Mouse (Mus musculus) heart, adult 18-20 months (tissue): ENCODE measurements around the gene Olfr1118. TPM values are rescaled to one million over a fixed set of nuclear protein-coding genes. Genes with fewer than 3 reads are reported as not detected.
A peak's percentile ranks its signal among the peaks of the same experiment; 100 is the strongest.

ENCODE experiments used
- DNase-seq, 2 experiments: peaks; one replicate each; pipeline ENCODE4 v3.0.0; 2021 to 2022; ENCODE audit warnings: mixed read lengths in 1 of 2
- long read RNA-seq, 2 experiments: library from polyadenylated mRNA; stranded (forward); transcript quantifications; one replicate each; pipeline ENCODE4 v2.0.0; 2021
- total RNA-seq, 2 experiments: library from RNA; stranded (reverse); gene quantifications; 2 replicates each; pipeline ENCODE4 v1.2.3; 2021

The Olfr1118 gene
- total RNA-seq = not detected
- long read RNA-seq, experiment 1 = 0 reads
- long read RNA-seq, experiment 2 = 0 reads

DNA sequence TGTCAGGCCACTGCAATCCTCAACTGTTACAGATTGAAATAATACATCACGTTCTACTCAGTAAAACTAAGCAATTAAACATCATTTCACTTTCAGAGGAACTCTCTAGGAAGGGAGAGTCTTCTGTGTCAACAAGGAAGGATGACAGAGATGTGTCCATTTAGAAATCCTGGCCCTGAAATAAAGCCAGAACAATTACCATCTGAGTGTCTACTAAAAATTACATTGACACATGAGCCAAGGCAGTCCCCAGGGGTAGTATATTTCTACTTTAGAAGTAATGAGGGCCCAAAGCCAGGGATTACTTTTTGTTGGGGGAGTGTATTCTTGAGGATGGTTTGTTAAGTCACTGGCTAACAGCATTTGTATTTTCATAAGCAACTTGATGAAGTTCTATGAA, at the start of gene Olfr1118:
Olfr1118 (plus strand) TSS at position 301 of the 400 bp plus-strand sequence.
- no peak for DNase-seq

DNA sequence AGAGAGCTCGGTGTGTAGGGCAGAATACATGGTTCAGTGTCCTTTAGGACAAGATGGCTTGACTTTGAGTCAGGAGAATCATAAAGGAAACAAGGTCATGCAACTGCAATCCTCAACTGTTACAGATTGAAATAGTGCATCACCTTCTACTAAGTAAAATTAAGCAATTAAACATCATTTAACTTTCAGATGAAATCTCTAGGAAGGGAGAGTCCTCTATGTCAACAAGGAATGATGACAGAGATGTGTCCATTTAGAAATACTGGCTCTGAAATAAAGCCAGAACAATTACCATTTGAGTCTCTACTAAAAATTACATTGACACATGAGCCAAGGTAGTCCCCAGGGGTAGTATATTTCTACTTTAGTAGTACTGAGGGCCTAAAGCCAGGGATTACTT, 40.1 kb upstream of the Olfr1118 start, which contains the start of gene Olfr1116:
Olfr1116 (plus strand) TSS at position 301 of the 400 bp plus-strand sequence.
- DNase-seq = no peak

DNA sequence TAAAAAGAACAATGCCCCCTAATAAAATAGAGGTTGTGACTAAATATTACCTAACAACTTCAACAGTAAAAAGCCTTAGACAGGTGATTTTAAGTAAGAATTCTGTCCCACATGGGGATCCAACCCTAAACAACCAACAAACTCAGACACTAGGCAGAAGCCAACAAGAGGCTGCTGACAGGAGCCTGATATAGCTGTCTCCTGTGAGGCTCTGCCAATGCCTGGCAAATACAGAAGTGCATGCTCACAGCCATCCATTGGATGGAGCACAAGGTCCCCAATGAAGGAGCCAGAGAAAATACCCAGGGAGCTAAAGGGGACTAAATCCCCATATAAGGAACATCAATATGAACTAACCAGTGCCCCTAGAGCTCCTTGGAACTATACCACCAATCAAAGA, 13.4 kb upstream of the Olfr1118 start:
- DNase-seq = peak; percentile 18 to 54

DNA sequence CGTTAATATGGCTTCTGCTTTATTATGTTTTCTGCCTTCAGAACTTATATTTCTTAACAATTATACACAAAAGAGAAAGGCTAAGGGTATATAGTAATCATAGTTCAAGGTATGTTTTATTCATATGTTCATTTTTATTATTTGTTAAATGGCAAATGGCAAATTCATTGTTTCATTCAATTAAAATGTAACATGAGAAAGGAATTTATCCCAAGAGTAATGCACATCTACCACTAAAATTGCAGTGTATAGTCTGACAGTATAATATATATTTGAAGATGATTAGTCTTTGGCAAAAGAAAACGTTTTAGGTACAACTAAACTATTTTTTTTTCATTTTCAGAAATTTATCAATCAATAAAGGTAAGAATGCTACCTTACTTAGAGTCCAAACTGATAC, 47.1 kb downstream of the Olfr1118 start, which contains the start of gene Olfr1120:
Olfr1120 (plus strand) TSS at position 301 of the 400 bp plus-strand sequence.
- DNase-seq = no peak

DNA sequence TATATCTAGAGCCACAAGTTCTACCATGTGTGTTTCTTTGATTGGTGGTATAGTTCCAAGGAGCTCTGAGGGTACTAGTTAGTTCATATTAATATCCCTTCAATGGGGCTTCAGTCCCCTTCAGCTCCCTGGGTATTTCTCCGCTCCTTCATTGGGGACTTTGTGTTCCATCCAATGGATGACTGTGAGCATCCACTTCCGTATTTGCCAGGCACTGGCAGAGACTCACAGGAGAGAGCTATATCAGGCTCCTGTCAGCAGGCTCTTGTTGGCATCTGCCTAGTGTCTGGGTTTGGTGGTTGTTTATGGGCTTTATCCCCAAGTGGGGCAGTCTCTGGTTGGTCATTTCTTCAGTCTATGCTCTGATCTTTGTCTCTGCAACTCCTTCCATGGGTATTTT, 52.7 kb downstream of the Olfr1118 start:
- DNase-seq = peak in 1 of 2 experiments; percentile 14

Other genes with a start within 250 kb of the Olfr1118 start
- gene Olfr1107, start 231.8 kb upstream of the Olfr1118 start, total RNA-seq = not detected
- gene Olfr1109, start 211.6 kb upstream of the Olfr1118 start, total RNA-seq = not detected
- gene Olfr259, start 193.0 kb upstream of the Olfr1118 start, total RNA-seq = not detected
- gene Olfr1110, start 167.3 kb upstream of the Olfr1118 start, total RNA-seq = not detected
- gene Olfr1111, start 155.0 kb upstream of the Olfr1118 start, total RNA-seq = not detected
- gene Olfr1112, start 119.8 kb upstream of the Olfr1118 start, total RNA-seq = not detected
- gene Olfr1113, start 98.6 kb upstream of the Olfr1118 start, total RNA-seq = not detected
- gene Olfr1115, start 59.6 kb upstream of the Olfr1118 start, total RNA-seq = not detected
- gene Olfr1116, start 40.0 kb upstream of the Olfr1118 start, total RNA-seq = not detected
- gene Olfr1120, start 47.2 kb downstream of the Olfr1118 start, total RNA-seq = not detected
- gene Olfr1121, start 62.3 kb downstream of the Olfr1118 start, total RNA-seq = not detected
- not detected for gene Olfr1122, start 78.3 kb downstream of the Olfr1118 start, total RNA-seq
- not detected for gene Olfr1123, start 109.1 kb downstream of the Olfr1118 start, total RNA-seq
- gene Olfr1124, start 122.7 kb downstream of the Olfr1118 start, total RNA-seq = not detected
- gene Olfr1126, start 146.4 kb downstream of the Olfr1118 start, total RNA-seq = not detected
- gene Pramel7, start 189.5 kb downstream of the Olfr1118 start, total RNA-seq = not detected
- gene Pramel6, start 199.0 kb downstream of the Olfr1118 start, total RNA-seq = not detected
- gene Olfr153, start 224.2 kb downstream of the Olfr1118 start, total RNA-seq = not detected
- gene Olfr1128, start 238.0 kb downstream of the Olfr1118 start, total RNA-seq = not detected